Mouse (Mus musculus) Muller cell, postnatal 12 days (primary cell): ENCODE data around the gene Smim24.

Experiments
- DNase-seq: peaks from one replicate; pipeline ENCODE4 v3.0.0-alpha.2; 2015; ENCODE audit errors: inconsistent ontology term

The Smim24 gene

DNA sequence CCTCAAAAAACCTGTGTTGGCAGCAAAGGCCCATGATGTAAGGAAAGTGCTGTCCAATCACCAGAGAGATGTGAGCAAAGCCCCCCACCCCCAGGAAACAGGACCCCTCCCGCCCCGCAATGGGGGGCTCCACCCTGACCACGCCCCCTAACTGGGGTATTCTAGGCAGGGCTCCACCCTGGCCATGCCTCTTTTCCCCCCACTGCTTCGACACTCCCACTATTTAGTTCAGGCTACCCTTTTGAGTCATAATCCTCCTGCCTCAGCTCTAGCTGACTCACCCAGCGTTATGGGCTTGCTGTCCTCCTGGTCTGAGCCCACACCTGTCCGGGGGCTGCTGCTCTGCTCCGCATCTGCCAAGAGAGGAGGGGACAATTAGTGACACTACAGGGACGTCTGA, 16.5 kb downstream of the Smim24 start:
- no peak for DNase-seq

GRCm38 (mm10) chr10:81410350-81410749, 17.5 kb downstream of the Smim24 start:
- no peak for DNase-seq

DNA sequence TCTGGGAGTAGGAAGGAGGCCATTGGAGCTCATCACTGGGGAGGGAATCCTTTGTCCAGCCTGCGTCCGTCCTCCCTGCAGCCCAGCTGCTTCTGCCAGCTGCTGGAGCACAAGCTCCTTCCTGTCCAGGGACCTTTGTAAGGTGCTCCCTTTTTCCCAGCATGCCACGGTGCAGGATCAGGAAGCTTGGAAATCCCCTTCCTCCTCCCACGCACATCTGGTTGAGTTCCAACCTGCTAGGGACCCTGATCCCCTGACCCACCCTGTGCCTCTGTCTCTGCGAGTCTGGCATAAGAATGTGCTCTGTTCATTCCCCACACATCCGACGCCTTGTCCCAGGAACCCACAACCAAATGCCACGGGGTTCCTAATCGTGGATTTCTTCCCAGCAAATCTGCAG, 18.1 kb downstream of the Smim24 start:
- DNase-seq, result no peak

DNA sequence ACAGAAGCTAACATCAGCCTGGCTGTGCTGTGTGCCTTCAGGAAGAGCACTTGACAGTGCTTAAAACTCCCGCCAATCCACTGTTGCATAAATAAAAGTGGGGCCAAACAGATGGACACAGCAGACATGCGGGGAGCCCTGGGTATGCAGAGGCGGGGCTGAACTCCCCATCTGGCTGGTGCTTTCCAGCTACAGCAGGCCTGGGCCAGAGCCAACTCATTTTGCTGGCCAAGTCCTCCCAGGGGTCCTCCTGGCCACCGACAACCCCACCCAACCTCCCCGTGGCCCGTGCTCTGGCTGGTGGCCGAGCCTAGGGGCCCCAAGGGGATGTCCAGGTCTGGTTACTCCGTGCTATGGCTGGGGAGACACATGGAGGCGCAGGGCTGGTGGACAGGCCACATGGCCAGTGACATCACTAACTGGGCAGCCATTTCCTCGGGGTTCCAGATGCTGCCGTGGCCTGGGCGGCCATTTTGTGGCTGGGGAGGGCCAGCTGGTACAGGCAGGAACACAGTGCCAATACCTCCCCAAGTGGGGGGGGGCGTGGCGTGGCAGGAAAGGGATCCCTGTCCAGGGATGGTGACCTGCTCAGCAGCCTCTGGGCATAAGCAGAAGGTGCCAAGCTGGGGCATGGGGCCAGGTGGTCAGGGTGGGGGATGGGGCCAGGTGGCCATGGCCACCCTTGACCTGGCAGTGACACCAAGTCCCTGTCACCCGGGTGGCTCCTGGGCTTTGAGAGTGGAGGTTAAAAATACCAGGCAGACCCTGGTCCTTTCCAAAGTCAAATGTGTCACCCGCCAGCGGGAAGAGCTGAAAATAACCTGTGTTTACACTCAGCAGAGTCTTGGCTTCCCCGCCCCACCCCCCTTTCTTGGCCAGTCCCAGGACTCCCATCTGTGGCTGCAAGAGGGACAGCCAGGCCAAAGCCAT, 18.9 kb downstream of the Smim24 start:
- peak; percentile 87 for DNase-seq

DNA sequence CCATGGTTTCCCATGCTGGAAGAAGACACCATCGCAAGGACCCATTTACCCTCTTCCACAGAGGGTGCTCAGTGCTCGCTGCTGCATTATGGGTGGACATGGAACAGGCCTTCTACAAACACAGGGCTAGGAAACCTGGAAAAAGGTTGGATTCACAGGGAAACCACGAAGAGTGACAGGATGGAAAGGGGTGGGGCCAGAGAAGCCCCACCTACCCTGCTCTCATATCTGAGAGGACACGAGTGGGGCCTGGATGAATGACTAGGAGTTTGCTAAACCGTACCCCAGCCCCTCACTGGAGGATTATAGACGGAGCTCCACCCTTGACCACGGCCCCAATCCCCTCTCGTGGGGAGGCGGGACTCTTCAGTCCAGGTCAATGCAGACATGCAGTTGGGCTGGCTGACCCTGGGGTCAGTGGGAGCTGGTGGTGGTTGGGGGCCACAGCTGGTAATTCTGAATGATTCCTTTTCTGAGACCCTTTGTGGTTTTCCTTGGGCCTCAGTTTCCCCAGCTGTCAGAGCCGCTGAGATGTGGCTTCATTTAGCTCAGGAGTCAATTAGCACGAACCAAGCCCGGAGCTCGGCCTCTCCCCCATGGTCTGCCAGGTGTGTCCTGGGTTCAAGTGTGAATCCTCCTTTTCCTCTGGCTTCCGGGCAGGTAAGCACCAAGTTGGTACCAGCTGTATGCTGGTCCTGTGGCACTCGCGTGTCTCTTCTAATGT, 19.9 kb downstream of the Smim24 start:
- no peak for DNase-seq

- peak; percentile 88 for DNase-seq
These were observed 20.7 kb downstream of the Smim24 start for GRCm38 (mm10) chr10:81413310-81414261.

DNA sequence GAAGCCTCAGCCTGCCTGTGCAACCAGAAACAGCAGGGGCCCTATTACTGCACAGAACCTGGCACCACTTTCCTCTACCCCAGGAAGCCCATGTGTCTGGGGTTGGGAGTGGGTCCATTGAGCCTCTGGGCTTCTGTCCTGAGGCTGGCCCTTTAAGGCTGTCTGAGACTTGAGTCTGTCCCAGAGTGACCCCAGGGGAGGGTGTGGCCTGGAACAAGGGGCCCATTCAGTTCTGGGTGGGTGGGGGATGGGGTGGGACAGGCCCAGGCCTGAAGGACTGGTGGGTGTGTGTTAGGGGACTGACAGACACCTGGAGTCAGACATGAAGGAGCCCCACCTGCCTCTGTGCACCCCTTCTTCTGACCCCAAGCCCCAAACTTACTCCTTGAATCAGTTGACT, 21.8 kb downstream of the Smim24 start:
- DNase-seq, result peak; percentile 93

GRCm38 (mm10) chr10:81415146-81415545, 22.3 kb downstream of the Smim24 start:
- no peak for DNase-seq

- peak; percentile 57 for DNase-seq
These were observed 22.9 kb downstream of the Smim24 start for GRCm38 (mm10) chr10:81415549-81416310.

DNA sequence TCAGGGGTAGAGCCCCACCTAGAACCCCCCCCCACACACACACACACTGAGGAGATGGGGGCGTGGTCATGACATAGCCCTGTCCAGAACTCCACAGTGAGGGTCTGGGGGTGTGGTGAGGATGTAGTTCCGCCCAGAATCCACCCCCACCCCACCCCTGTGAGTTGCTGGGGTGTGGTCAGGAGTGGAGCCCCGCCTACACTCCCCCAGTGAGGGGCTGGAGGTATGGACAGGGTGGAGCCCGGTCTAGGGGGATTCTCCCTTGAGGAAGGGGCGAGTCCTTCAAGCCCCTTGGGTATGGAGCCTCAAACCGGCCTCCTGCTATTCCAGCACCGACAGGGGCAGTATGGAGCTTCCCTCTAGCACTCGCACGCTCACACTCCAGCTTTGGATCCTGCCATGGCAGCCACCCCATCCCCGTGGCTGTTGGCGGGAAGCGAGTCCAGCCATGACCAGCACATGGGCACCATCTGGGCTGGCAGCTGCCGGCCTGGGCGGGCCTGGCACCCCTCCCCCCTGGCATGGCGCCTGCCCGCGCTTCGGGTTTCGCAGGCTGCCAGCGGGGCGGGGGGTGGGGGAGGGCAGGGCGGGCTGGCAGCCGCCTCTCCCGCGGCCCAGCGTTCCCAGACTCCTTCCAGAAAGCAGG, 23.9 kb downstream of the Smim24 start:
- DNase-seq, result peak; percentile 94

DNA sequence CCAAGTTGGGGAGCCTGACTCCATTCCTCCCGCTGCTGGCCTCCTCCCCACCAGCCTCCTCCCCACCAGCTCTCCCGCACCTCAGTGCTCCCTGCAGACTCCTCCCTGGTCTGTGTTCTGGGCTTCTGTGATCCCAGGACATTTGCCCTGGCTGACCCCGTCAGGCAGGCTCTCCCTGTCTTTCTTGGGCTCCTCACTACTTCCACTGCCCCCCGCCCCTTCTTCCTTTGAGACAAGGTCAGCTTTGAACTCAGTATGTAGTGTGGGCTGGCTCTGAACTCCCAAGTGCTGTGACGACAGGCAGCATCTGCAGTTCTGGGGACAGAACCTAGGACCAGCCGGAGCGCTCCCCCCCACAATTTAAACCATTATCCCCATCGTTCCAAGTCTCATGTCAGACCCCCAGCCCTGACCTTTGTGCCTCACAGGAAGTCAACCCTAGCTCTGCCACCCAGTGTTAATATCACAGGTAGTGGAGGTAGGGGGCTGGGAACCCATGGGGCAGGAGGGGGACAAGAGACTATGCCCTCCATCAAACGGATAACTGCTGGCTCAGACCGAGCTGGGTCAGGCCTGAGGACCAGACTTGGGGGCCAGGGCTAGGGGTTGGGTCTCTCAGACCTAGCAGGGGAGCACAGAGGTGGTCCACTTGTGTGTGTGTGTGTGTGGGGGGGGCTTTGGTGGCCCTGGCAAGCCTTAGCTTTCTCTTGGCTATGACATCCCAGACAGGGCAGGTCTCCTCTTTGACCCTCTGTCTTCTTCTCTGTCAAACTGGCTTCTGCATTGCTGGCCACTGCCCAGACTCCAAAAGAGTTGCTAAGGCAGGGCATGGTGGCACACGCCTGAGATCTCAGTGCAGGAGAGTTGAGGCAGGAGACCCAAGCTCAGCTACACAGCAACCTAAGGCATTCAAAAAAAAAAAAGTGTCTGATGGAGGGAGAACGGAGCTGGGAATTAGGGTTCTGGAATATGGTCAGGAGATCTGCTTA, 24.7 kb downstream of the Smim24 start:
- DNase-seq, result no peak

- DNase-seq, result no peak
These were observed 25.6 kb downstream of the Smim24 start for GRCm38 (mm10) chr10:81418216-81419070.

GRCm38 (mm10) chr10:81419111-81419928, 26.5 kb downstream of the Smim24 start:
- DNase-seq, result no peak

- DNase-seq, result no peak
These were observed 27.4 kb downstream of the Smim24 start for GRCm38 (mm10) chr10:81420191-81420767.

DNA sequence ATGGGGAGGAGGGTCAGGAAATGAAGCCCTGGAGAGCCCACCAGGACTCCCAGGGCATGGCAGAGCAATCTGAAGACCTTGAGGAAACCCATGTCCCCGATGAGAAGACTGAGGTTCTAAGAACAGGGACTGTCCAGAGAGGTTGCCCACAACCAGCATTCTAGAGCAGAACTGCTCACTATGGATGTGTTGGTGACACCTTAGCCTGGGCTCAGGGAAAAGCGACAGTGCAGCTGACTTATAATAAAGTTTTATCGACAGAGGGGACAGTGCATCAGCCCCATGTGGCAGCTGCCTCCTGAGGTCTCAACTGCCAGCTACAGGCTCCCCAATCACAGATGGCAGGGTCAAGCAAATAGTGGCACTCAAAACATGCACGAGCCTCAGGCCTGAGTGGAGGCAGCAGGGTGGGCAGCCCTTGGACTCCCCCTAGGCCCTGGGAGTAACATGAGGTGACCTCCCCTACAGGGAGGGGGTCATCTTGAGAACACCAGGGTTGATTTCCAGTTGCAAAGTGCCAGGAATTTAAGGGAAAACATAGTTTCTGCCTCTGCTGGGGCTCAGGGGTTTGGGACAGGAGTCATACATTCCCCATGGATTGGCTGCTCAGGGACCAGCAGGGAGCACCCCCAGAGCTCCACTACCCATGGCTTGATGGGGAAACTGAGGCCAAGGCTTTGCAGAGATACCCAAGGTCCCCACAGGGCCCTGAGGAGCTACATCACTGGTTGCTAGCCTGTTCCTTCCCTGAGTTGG, 28.4 kb downstream of the Smim24 start:
- DNase-seq, result no peak

DNA sequence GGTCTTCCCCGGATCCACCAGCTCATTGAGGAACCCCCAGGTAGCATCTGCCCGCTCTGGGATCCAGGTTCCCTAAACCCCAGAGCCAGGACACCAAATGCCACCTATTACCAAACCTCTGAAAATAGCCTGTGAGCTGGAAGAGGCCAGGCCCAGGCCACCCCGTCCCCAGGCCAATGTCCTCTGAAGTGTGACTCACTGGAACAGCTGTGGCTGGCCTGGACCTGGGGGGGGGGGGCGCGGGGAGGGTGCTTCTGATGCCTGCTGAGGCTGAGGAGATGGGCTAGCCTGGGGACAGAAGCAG, 28.9 kb downstream of the Smim24 start:
- peak; percentile 60 for DNase-seq

GRCm38 (mm10) chr10:81422191-81422590, 29.3 kb downstream of the Smim24 start:
- no peak for DNase-seq
